Mouse (Mus musculus) E14TG2a.4 (cell line): Measurements from ENCODE around the gene Mrap.

Experiments used
- H3K27me3 ChIP-seq: 2 replicates; pipeline ENCODE4 v1.6.1; 2014; ENCODE audit warnings: low read length, control low read depth; ENCODE audit not compliant: insufficient read depth
- H3K36me3 ChIP-seq: 2 replicates; pipeline ENCODE4 v1.6.1; 2014; ENCODE audit warnings: low read length, control low read depth; ENCODE audit not compliant: insufficient read depth
- H3K4me1 ChIP-seq: replicated peaks from 2 replicates; pipeline ENCODE4 v1.6.1; 2014; ENCODE audit warnings: low read depth, low read length, control low read depth
- H3K4me3 ChIP-seq: replicated peaks from 2 replicates; pipeline ENCODE4 v1.5.1; 2014; ENCODE audit warnings: mild to moderate bottlenecking, low read length
- H3K9me3 ChIP-seq: 2 replicates; pipeline ENCODE4 v1.6.1; 2014; ENCODE audit warnings: low read length, control low read depth
- CTCF ChIP-seq: conservative IDR thresholded peaks from 2 replicates; pipeline ENCODE4 v1.5.1; 2014; ENCODE audit warnings: low read length
- NANOG ChIP-seq: IDR thresholded peaks from 2 replicates; pipeline ENCODE4 v1.6.1; 2014; ENCODE audit warnings: borderline replicate concordance, low read length, mixed read lengths
- POU5F1 ChIP-seq: IDR thresholded peaks from 2 replicates; pipeline ENCODE4 v1.6.1; 2014; ENCODE audit warnings: low read length, borderline replicate concordance

Gene Mrap

GRCm38 (mm10) chr16:90738092-90738956 lies at the start of gene Mrap:
TSS of gene Mrap (plus strand) at chr16:90738207.
- H3K4me3 ChIP-seq, result 0 out of 2 replicates have a peak within 1 kb of the TSS, but pooled peaks have one; percentile 17
- peaks cover 15% of the 10 kb centered on the region for H3K4me1 ChIP-seq
- no peak for TF ChIP-seq POU5F1
- TF ChIP-seq NANOG, result no peak
- TF ChIP-seq CTCF, result no peak
- H3K27me3 ChIP-seq, result no peaks in the 10 kb centered on the region
- H3K9me3 ChIP-seq, result no peaks in the 10 kb centered on the region
- no peaks in the 10 kb centered on the region for H3K36me3 ChIP-seq

- Histone ChIP-seq H3K4me1 (peaks cover 9% of the 10 kb centered on the region; the same call in 1 of the 2 replicates), H3K4me3 (peak overlapping the region; percentile 49), H3K36me3 (no peaks in the 10 kb centered on the region), H3K9me3 (no peaks in the 10 kb centered on the region), H3K27me3 (no peaks in the 10 kb centered on the region)
- TF ChIP-seq CTCF (no peak), POU5F1 (no peak), NANOG (no peak)
Measured at GRCm38 (mm10) chr16:90692704-90693385, 45.2 kb upstream of the Mrap start.

DNA sequence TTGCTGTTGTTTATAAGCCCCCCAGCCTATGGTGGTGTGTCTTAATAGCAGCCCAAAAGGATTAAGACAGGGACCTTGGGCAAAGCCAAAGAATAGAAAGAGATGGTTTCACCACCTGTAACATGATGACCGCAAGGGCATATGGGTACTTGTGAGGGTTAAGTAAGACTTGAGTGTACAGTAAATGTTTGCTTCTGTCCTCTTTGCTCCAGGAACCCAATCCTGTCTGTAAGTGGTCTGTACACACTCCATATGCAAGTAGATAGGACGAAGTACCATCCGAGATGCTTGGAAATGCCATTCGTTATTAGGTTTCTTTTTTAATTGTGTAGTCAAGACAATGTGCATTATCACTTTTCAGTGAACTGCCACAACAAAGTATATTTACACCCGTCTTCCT lies 44.4 kb upstream of the Mrap start:
- Histone ChIP-seq H3K4me1 (peaks cover 9% of the 10 kb centered on the region; the same call in 1 of the 2 replicates), H3K27me3 (no peaks in the 10 kb centered on the region), H3K36me3 (no peaks in the 10 kb centered on the region), H3K4me3 (no peak overlapping the region), H3K9me3 (no peaks in the 10 kb centered on the region)
- no peak for TF ChIP-seq POU5F1
- no peak for TF ChIP-seq NANOG
- TF ChIP-seq CTCF, result no peak

DNA sequence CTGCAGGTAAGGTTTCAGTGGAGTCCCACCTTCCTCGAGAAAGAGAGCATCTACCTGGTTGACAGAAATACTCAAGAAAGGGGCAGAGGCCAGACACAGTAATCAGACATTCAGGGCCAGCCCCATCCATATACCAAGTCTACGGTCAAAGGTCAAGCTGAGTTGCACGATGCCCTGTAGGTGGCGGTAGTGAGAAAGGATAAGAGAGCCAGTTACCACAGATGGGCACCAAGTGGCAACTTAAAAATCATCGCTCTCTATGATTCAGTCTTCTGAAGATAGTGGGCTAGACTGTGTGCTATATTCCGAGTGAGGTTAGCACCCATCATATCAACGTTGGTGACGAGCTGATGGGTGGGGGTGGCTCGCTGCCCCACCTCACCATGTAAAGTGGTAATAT lies 43.3 kb upstream of the Mrap start:
- H3K27me3 ChIP-seq, result no peaks in the 10 kb centered on the region
- no peak overlapping the region for H3K4me3 ChIP-seq
- H3K9me3 ChIP-seq, result no peaks in the 10 kb centered on the region
- TF ChIP-seq NANOG, result no peak
- TF ChIP-seq CTCF, result peak; percentile 66
- H3K4me1 ChIP-seq, result peaks cover 9% of the 10 kb centered on the region; the same call in 1 of the 2 replicates
- no peaks in the 10 kb centered on the region for H3K36me3 ChIP-seq

- Histone ChIP-seq H3K4me3 (no peak overlapping the region), H3K27me3 (no peaks in the 10 kb centered on the region), H3K36me3 (no peaks in the 10 kb centered on the region), H3K4me1 (peaks cover 9% of the 10 kb centered on the region; the same call in 1 of the 2 replicates), H3K9me3 (no peaks in the 10 kb centered on the region)
- TF ChIP-seq NANOG (no peak), POU5F1 (no peak), CTCF (no peak)
Measured at GRCm38 (mm10) chr16:90695121-90695520, 42.9 kb upstream of the Mrap start.

DNA sequence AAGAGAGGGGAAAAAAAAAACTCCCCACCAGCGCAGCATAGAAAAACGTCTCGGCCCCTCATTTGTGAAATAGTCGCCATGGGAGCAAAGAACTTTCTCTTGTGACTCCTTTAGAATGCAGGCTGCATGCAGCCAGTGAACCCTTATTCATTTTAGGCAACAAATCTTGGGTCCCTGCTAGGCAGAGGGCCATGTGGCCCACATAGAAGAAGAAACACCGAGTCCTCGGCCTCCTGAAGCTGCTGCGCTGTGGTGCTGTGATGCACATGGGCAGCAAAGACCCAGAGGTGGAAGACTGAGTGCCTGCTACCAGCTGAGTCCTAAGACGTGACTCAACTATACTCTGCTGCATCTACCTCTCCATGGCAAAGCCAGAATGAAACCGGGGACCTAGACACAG lies 41.7 kb upstream of the Mrap start:
- H3K4me1 ChIP-seq, result peaks cover 9% of the 10 kb centered on the region; the same call in 1 of the 2 replicates
- no peaks in the 10 kb centered on the region for H3K36me3 ChIP-seq
- H3K9me3 ChIP-seq, result peaks cover 6% of the 10 kb centered on the region
- TF ChIP-seq CTCF (no peak), POU5F1 (no peak), NANOG (no peak)
- no peaks in the 10 kb centered on the region for H3K27me3 ChIP-seq
- no peak overlapping the region for H3K4me3 ChIP-seq

DNA sequence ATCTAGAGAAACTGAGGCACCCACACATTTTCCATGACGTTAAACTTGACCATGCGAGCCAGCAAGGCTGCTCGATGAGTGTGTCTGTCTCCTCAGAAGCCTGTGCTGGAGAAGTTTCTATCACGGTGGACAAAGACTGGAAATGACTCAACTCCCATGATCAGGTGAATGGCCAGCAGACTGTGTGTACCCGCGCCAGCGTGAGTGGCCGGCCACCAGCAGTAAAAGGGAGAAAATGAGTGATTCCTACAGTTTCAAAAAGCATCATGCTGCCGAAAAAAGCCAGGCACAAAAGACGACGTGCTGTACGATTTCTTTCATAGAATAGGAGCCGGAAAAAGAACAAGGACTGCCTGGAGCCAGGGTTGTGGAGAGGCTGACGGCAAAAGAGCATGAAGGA lies 38.6 kb upstream of the Mrap start:
- Histone ChIP-seq H3K4me1 (peaks cover 6% of the 10 kb centered on the region; the same call in 1 of the 2 replicates), H3K36me3 (no peaks in the 10 kb centered on the region), H3K27me3 (peaks cover 4% of the 10 kb centered on the region; the same call in 1 of the 2 replicates), H3K4me3 (no peak overlapping the region), H3K9me3 (peaks cover 16% of the 10 kb centered on the region)
- no peak for TF ChIP-seq POU5F1

DNA sequence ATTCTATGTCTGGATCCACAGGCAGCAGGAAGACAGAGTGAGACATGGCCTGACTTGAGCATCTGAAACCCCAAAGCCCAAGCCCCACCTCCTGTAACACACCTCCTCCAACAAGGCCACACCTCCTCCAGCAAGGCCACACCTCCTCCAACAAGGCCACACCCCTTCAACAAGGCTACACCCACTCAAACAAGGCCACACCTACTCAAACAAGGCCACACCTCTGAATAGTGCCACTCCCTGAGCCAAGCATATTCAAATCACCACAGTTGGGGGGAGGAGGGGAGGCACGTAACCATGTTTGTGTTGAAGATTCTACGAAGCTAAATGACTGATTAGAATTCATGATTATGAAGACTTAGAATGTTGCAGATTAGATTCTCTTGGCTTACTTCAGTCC lies 36.5 kb upstream of the Mrap start:
- H3K4me1 ChIP-seq, result peaks cover 6% of the 10 kb centered on the region; the same call in 1 of the 2 replicates
- no peak overlapping the region for H3K4me3 ChIP-seq
- peaks cover 16% of the 10 kb centered on the region for H3K9me3 ChIP-seq
- H3K27me3 ChIP-seq, result peaks cover 4% of the 10 kb centered on the region; the same call in 1 of the 2 replicates
- H3K36me3 ChIP-seq, result no peaks in the 10 kb centered on the region
- no peak for TF ChIP-seq CTCF
- TF ChIP-seq POU5F1, result no peak
- TF ChIP-seq NANOG, result no peak
